Mouse (Mus musculus): ENCODE measurements around the gene Ckap5. TPM values are rescaled to one million over a fixed set of nuclear protein-coding genes. Genes with fewer than 3 reads are reported as not detected.

Gene Ckap5
- polyA plus RNA-seq, 1 experiment from 2014 or later: 64.1 TPM

DNA sequence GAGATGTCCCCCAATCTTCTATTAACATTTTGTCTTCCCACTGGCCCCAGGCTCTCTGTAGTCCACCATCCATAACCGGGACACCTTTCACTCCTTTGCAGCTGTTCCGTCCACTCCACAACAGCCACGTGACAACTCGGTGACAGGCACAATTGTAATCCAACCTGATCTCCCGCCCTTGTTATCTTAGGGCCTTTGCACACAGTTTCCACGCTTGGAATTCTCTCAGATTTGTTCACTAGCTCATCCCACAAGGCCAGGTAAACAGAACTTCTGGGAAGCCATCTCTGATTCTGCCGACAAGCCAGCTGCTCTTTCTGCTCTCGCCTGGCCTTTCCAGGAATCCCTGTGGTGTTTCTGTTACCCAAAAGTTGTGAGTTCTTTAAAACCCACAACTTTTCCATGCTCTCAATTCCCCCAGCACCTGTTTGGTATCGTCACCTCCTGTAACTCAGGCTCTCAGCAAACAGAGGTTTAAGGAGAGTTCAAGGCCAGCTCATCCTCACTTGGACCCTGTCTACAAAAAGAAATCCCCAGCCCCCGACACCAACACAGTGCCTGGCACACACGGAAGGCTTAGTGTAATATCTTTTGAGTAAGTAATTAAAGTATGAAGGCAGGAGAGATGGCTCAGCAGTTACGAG is 106.9 kb downstream of the Ckap5 start:
- WGBS: 61% methylated on average over 12 of the region's 12 CpGs
- H3K36me3 ChIP-seq (ENCODE audit: control insufficient read depth, insufficient read depth, low read length): no peaks in the 10 kb centered on the region

GRCm38 (mm10) chr2:91634841-91635240 is 108.3 kb downstream of the Ckap5 start:
- Histone ChIP-seq H3K4me1 (ENCODE audit: control insufficient read depth, insufficient read depth, low read length) (no peaks in the 10 kb centered on the region), H3K27ac (ENCODE audit: low read length) (no peak overlapping the region), H3K9ac (ENCODE audit: low read length) (no peak overlapping the region), H3K9me3 (replicated peaks; ENCODE audit: control insufficient read depth, low read length) (no peaks in the 10 kb centered on the region), H3K4me3 (replicated peaks; ENCODE audit: low read length) (no peak overlapping the region), H3K27me3 (ENCODE audit: control insufficient read depth, insufficient read depth, low read length) (no peaks in the 10 kb centered on the region), H3K36me3 (ENCODE audit: control insufficient read depth, insufficient read depth, low read length) (no peaks in the 10 kb centered on the region), H3K4me2 (ENCODE audit: low read depth, low read length) (no peak overlapping the region)
- WGBS: 73% methylated on average over 9 of the region's 9 CpGs
- no peak for ATAC-seq (ENCODE audit: insufficient read depth, low FRiP score)

More for the DNA sequence above, 106.9 kb downstream of the Ckap5 start:
- no peak overlapping the region for H3K4me2 ChIP-seq (ENCODE audit: low read depth, low read length)
- ATAC-seq (ENCODE audit: insufficient read depth, low FRiP score): no peak
- no peak overlapping the region for H3K27ac ChIP-seq (ENCODE audit: low read length)
- H3K9me3 ChIP-seq (replicated peaks; ENCODE audit: control insufficient read depth, low read length): no peaks in the 10 kb centered on the region
- H3K9ac ChIP-seq (ENCODE audit: low read length): no peak overlapping the region
- H3K4me1 ChIP-seq (ENCODE audit: control insufficient read depth, insufficient read depth, low read length): no peaks in the 10 kb centered on the region
- no peaks in the 10 kb centered on the region for H3K27me3 ChIP-seq (ENCODE audit: control insufficient read depth, insufficient read depth, low read length)
- H3K4me3 ChIP-seq (replicated peaks; ENCODE audit: low read length): no peak overlapping the region

DNA sequence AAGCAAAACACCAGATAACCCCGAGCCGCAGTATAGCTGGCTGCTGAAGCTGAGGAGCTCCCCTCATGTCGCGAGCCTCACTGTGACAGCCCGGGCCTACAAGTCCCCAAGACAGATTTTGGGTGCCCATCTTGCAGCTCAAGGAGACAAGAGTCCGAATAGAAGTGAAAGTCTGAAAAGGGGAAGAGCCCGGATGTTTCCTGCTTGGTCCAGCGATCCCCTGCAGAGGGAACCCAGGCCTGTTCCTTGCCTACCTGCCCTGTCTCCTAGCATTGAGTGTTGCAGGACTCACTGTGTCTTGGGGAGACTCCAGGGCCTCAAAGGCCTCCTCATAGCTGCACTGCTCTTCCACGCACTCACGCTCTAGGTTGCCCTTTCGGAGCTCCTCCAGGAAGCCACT is 108.9 kb downstream of the Ckap5 start:
- Histone ChIP-seq H3K4me2 (ENCODE audit: low read depth, low read length) (no peak overlapping the region), H3K27me3 (ENCODE audit: control insufficient read depth, insufficient read depth, low read length) (no peaks in the 10 kb centered on the region), H3K36me3 (ENCODE audit: control insufficient read depth, insufficient read depth, low read length) (no peaks in the 10 kb centered on the region), H3K4me1 (ENCODE audit: control insufficient read depth, insufficient read depth, low read length) (no peaks in the 10 kb centered on the region), H3K9ac (ENCODE audit: low read length) (no peak overlapping the region), H3K4me3 (replicated peaks; ENCODE audit: low read length) (no peak overlapping the region), H3K9me3 (replicated peaks; ENCODE audit: control insufficient read depth, low read length) (no peaks in the 10 kb centered on the region), H3K27ac (ENCODE audit: low read length) (no peak overlapping the region)
- 83% methylated on average over 11 of the region's 11 CpGs for WGBS
- ATAC-seq (ENCODE audit: insufficient read depth, low FRiP score): no peak

GRCm38 (mm10) chr2:91636229-91636628 is 109.7 kb downstream of the Ckap5 start, which contains the start of gene F2:
Gene F2, minus strand, starts transcription at chr2:91636414.
- 79% methylated on average over 8 of the region's 8 CpGs for WGBS
- H3K27me3 ChIP-seq (ENCODE audit: control insufficient read depth, insufficient read depth, low read length): no peaks in the 10 kb centered on the region
- no peak within 1 kb of the TSS for H3K4me3 ChIP-seq (replicated peaks; ENCODE audit: low read length)
- H3K27ac ChIP-seq (ENCODE audit: low read length): peak within 1 kb of the TSS; percentile 74
- no peaks in the 10 kb centered on the region for H3K4me1 ChIP-seq (ENCODE audit: control insufficient read depth, insufficient read depth, low read length)
- H3K36me3 ChIP-seq (ENCODE audit: control insufficient read depth, insufficient read depth, low read length): no peaks in the 10 kb centered on the region
- no peak within 1 kb of the TSS for H3K9ac ChIP-seq (ENCODE audit: low read length)
- H3K4me2 ChIP-seq (ENCODE audit: low read depth, low read length): no peak within 1 kb of the TSS
- ATAC-seq (ENCODE audit: insufficient read depth, low FRiP score): no peak; the same call in 1 of the 2 replicates
- H3K9me3 ChIP-seq (replicated peaks; ENCODE audit: control insufficient read depth, low read length): no peaks in the 10 kb centered on the region

DNA sequence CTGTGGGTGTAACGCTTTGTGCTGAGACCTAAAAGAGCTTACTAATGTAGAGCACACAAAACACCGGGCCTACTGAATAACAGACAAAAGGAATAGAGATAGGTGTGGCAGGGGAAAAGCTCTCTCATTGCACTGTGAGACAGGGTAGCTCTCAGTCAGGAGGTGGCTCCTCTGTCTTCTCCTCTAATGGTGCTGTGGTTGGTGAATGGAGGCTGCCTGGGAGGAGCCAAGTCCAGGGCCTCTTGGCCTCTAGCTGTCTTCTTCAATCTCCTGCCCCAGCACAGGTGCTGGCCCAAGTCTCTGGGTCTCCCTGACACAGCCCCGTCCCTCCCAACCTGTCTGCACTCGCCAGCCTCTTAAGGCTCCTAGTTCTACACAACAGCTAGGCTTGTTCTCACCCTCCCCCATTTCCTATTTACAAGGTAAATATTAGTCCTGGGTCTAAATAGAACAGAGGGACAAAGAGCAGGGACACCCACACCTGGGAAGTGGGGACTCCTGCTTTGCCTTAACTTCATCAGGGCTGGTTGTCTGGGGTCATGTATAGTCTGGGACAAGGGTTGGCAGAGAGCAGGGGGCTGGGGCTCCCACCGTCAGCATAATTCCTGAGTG is 110.3 kb downstream of the Ckap5 start:
- Histone ChIP-seq H3K4me2 (ENCODE audit: low read depth, low read length) (no peak overlapping the region), H3K27me3 (ENCODE audit: control insufficient read depth, insufficient read depth, low read length) (no peaks in the 10 kb centered on the region), H3K9ac (ENCODE audit: low read length) (no peak overlapping the region), H3K4me3 (replicated peaks; ENCODE audit: low read length) (no peak overlapping the region), H3K9me3 (replicated peaks; ENCODE audit: control insufficient read depth, low read length) (no peaks in the 10 kb centered on the region), H3K36me3 (ENCODE audit: control insufficient read depth, insufficient read depth, low read length) (no peaks in the 10 kb centered on the region), H3K27ac (ENCODE audit: low read length) (peak overlapping the region; percentile 74), H3K4me1 (ENCODE audit: control insufficient read depth, insufficient read depth, low read length) (no peaks in the 10 kb centered on the region)
- ATAC-seq (ENCODE audit: insufficient read depth, low FRiP score): peak; percentile 82
- WGBS: 59% methylated on average over 5 of the region's 5 CpGs

- 52% methylated on average over 6 of the region's 6 CpGs for WGBS
- Histone ChIP-seq H3K27me3 (ENCODE audit: control insufficient read depth, insufficient read depth, low read length) (no peaks in the 10 kb centered on the region), H3K36me3 (ENCODE audit: control insufficient read depth, insufficient read depth, low read length) (no peaks in the 10 kb centered on the region), H3K4me1 (ENCODE audit: control insufficient read depth, insufficient read depth, low read length) (no peaks in the 10 kb centered on the region), H3K9me3 (replicated peaks; ENCODE audit: control insufficient read depth, low read length) (no peaks in the 10 kb centered on the region), H3K9ac (ENCODE audit: low read length) (no peak overlapping the region), H3K4me2 (ENCODE audit: low read depth, low read length) (no peak overlapping the region), H3K4me3 (replicated peaks; ENCODE audit: low read length) (no peak overlapping the region), H3K27ac (ENCODE audit: low read length) (no peak overlapping the region)
- no peak for ATAC-seq (ENCODE audit: insufficient read depth, low FRiP score)
Measured at GRCm38 (mm10) chr2:91638931-91639330, 112.4 kb downstream of the Ckap5 start.

GRCm38 (mm10) chr2:91642825-91643415 is 116.4 kb downstream of the Ckap5 start:
- 0 out of 2 replicates have a peak, but pooled peaks have one; percentile 39 for ATAC-seq (ENCODE audit: insufficient read depth, low FRiP score)
- 69% methylated on average over 2 of the region's 2 CpGs for WGBS
- Histone ChIP-seq H3K36me3 (ENCODE audit: control insufficient read depth, insufficient read depth, low read length) (peaks cover 32% of the 10 kb centered on the region), H3K9ac (ENCODE audit: low read length) (no peak overlapping the region), H3K27me3 (ENCODE audit: control insufficient read depth, insufficient read depth, low read length) (no peaks in the 10 kb centered on the region), H3K9me3 (replicated peaks; ENCODE audit: control insufficient read depth, low read length) (no peaks in the 10 kb centered on the region), H3K4me3 (replicated peaks; ENCODE audit: low read length) (no peak overlapping the region), H3K4me1 (ENCODE audit: control insufficient read depth, insufficient read depth, low read length) (no peaks in the 10 kb centered on the region), H3K4me2 (ENCODE audit: low read depth, low read length) (no peak overlapping the region), H3K27ac (ENCODE audit: low read length) (no peak overlapping the region)

DNA sequence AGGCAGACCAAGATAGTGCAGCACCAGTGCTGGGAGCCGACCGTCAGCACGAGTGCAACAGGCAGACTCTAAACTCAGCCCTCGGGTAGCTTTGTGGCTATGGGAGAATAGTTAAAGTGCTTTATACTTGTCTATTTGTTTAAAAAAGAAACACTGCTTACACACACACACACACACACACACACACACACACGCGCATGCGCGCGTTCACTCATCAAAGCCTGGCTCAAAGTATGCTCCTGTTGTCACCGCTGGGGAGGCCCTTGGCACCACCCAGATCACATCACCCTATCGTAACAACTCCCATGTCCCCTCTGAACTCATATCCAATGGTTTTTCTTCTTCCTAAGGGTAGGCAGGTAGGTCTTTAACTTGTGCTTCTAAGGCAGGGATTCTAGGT is 117.5 kb downstream of the Ckap5 start:
- no peak overlapping the region for H3K27ac ChIP-seq (ENCODE audit: low read length)
- H3K4me2 ChIP-seq (ENCODE audit: low read depth, low read length): no peak overlapping the region
- H3K4me3 ChIP-seq (replicated peaks; ENCODE audit: low read length): no peak overlapping the region
- H3K27me3 ChIP-seq (ENCODE audit: control insufficient read depth, insufficient read depth, low read length): no peaks in the 10 kb centered on the region
- H3K9me3 ChIP-seq (replicated peaks; ENCODE audit: control insufficient read depth, low read length): no peaks in the 10 kb centered on the region
- H3K36me3 ChIP-seq (ENCODE audit: control insufficient read depth, insufficient read depth, low read length): peaks cover 33% of the 10 kb centered on the region
- ATAC-seq (ENCODE audit: insufficient read depth, low FRiP score): no peak
- WGBS: 87% methylated on average over 11 of the region's 11 CpGs
- no peak overlapping the region for H3K9ac ChIP-seq (ENCODE audit: low read length)
- peaks cover 6% of the 10 kb centered on the region for H3K4me1 ChIP-seq (ENCODE audit: control insufficient read depth, insufficient read depth, low read length)

GRCm38 (mm10) chr2:91645354-91645753 is 118.8 kb downstream of the Ckap5 start:
- Histone ChIP-seq H3K4me1 (ENCODE audit: control insufficient read depth, insufficient read depth, low read length) (peaks cover 6% of the 10 kb centered on the region), H3K27me3 (ENCODE audit: control insufficient read depth, insufficient read depth, low read length) (no peaks in the 10 kb centered on the region), H3K4me3 (replicated peaks; ENCODE audit: low read length) (no peak overlapping the region), H3K4me2 (ENCODE audit: low read depth, low read length) (no peak overlapping the region), H3K9me3 (replicated peaks; ENCODE audit: control insufficient read depth, low read length) (no peaks in the 10 kb centered on the region), H3K9ac (ENCODE audit: low read length) (no peak overlapping the region), H3K27ac (ENCODE audit: low read length) (no peak overlapping the region), H3K36me3 (ENCODE audit: control insufficient read depth, insufficient read depth, low read length) (peaks cover 33% of the 10 kb centered on the region)
- WGBS: 95% methylated on average over 15 of the region's 15 CpGs
- no peak for ATAC-seq (ENCODE audit: insufficient read depth, low FRiP score)
